Mouse (Mus musculus): ENCODE measurements at regions not wholly inside any gene's neighbourhood (a gene's known extent, or its start where the extent isn't known, plus 50 kb on each side); places are given as distances from the start of the nearest gene placed in this dataset.
"Not testable (repeated sequence)": the region's sequence is repeated elsewhere in the genome, so short reads cannot be mapped to it uniquely, and the experiment has no call there.

- no peak for DNase-seq
Observed at GRCm38 (mm10) chr17:76703823-76704222, 1152.1 kb upstream of the Fam98a start.

GRCm38 (mm10) chr17:76696219-76696618 lies 1144.5 kb upstream of the Fam98a start:
- DNase-seq, result no peak

DNA sequence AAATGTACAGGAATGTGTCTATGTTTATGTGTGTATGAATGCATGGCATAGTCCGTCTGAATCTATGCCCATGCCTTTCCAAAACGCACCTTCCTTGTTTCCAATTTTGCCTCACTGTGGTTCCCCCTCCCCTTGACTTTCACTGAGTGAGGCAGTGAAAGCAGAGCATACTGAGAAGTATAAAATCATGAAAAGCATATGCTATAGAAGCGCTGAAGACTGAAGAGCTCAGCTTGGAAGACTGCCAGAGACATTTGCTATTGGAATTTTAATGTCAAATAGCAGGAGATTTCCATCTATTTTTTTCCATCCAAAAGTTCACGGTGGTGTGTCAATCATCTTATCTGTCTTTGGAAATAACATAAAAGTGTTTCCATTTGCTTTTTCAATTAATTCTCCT lies 1106.3 kb upstream of the Fam98a start:
- no peak for DNase-seq

GRCm38 (mm10) chr17:76625976-76626375 lies 1074.2 kb upstream of the Fam98a start:
- DNase-seq, result peak; percentile 55 to 60

- DNase-seq, result no peak
Observed at GRCm38 (mm10) chr17:76605237-76605636, 1053.5 kb upstream of the Fam98a start.

GRCm38 (mm10) chr17:76578323-76578722 lies 1026.6 kb upstream of the Fam98a start:
- DNase-seq, result no peak

- no peak for DNase-seq
Observed at GRCm38 (mm10) chr17:76559725-76560124, 1008.0 kb upstream of the Fam98a start.

DNA sequence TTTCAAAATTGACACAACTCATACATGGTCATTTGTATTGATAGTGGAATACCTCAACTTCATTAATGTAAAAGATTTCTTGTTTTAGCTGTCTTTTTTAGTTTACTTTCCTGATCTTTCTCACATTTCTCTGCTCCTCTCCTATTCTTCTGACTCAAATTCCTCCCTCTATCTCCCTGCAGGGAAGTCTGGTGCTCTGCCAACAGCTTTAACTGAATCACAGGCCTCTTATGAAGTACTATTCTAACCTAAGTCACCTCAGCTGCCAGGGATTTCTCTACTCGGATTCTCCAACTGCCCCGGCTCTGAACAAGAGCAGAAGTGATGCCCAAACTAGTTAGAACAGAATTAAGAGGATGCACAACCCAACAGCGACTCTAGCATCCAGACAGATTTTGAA lies 993.8 kb upstream of the Fam98a start:
- no peak for DNase-seq

- DNase-seq, result no peak
Observed at GRCm38 (mm10) chr17:76535772-76536171, 984.0 kb upstream of the Fam98a start.

DNA sequence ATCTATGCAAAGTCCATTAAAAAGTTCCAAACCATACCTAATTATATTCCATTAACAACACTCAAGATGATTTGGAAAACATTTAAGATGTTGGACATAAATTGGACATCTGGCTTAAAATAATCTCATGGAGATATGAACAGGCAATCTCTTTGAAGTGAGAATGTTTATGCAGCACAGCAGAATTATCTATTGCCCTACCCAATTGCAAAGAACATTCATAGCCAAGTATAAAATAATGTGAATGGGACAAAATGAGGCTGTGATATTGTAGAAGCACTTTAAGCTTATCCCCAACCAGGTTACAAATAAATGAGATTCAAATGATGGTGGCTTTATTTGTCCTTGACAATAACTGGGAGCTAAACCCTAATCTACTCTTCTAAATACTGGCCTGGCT lies 950.0 kb upstream of the Fam98a start:
- DNase-seq, result no peak

GRCm38 (mm10) chr17:76500446-76500845 lies 948.7 kb upstream of the Fam98a start:
- no peak for DNase-seq

DNA sequence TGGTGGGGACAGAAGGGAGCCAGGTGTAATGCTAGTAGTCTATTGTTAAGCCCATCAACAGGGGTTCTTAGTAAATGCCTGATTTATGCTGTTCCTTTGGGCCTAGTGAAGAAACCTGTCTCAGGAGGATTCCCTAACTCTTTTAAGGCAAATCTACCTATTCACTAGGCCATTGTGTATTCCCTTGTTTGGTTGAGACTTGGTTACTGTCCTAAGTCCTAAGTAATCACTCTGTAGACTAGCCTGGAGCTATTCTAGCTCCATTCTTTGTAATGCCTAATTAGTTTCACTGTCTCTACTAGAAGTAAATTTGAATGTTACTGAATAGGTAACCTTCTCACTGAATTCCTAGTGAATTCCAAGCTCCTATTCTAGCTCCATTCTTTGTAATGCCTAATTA lies 948.2 kb upstream of the Fam98a start:
- DNase-seq, result not testable (repeated sequence)

- no peak for DNase-seq
Observed at GRCm38 (mm10) chr17:76487347-76487746, 935.6 kb upstream of the Fam98a start.

DNA sequence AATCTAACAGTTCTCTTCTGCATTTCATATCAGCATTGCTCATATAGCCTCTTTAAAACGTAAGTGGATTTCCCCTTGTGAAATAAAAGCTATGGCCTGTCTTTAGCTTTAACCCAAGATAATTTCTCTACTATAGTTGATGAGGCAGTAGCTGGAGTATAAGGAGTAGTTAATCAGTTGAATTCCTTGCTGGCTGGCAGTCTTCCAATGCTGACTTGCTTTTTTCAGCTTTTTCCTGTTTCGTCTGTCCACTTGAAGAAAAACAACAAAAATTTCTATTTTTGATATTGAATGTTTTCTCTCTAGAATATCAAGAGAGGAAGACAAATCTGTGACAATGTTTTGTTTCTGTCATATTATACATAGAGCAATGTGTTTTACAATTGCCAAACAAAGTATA lies 932.4 kb upstream of the Fam98a start:
- DNase-seq, result no peak

- no peak for DNase-seq
Observed at GRCm38 (mm10) chr17:76451296-76451834, 899.6 kb upstream of the Fam98a start.

Data from layer of hippocampus, postnatal 36 days (tissue).